Mouse (Mus musculus) yolk sac, embryonic 10.5 days (tissue): ENCODE results near the gene Pth2.
A peak's percentile ranks its signal among the peaks of the same experiment; 100 is the strongest.
"Not testable (repeated sequence)": the region's sequence is repeated elsewhere in the genome, so short reads cannot be mapped to it uniquely, and the experiment has no call there.

Experiments used
- DNase-seq: peaks from one replicate; pipeline ENCODE4 v3.0.0-alpha.2; 2017; ENCODE audit warnings: low spot score

The Pth2 gene

GRCm38 (mm10) chr7:45180896-45181477 lies at the start of gene Pth2:
Gene Pth2, plus strand, starts transcription at chr7:45180995.
- no peak for DNase-seq

GRCm38 (mm10) chr7:45131850-45132249 lies 48.9 kb upstream of the Pth2 start:
- DNase-seq = no peak

GRCm38 (mm10) chr7:45133446-45134159 lies 47.2 kb upstream of the Pth2 start:
- DNase-seq = no peak

- no peak for DNase-seq
Measured at GRCm38 (mm10) chr7:45134544-45135026, 46.2 kb upstream of the Pth2 start.

- DNase-seq = no peak
Measured at GRCm38 (mm10) chr7:45135370-45135769, 45.4 kb upstream of the Pth2 start.

GRCm38 (mm10) chr7:45135993-45136567 lies 44.7 kb upstream of the Pth2 start, which contains the start of the genes Gm45713 and Flt3l:
Gene Gm45713, minus strand, starts transcription at chr7:45136231.
Gene Flt3l, minus strand, starts transcription at chr7:45136432.
- DNase-seq = peak; percentile 73

GRCm38 (mm10) chr7:45137171-45138006 lies 43.4 kb upstream of the Pth2 start:
- no peak for DNase-seq

- no peak for DNase-seq
Measured at GRCm38 (mm10) chr7:45138403-45138802, 42.4 kb upstream of the Pth2 start.

- DNase-seq = no peak
Measured at GRCm38 (mm10) chr7:45139904-45140723, 40.7 kb upstream of the Pth2 start.

- DNase-seq = no peak
Measured at GRCm38 (mm10) chr7:45141319-45141718, 39.5 kb upstream of the Pth2 start.

- DNase-seq = no peak
Measured at GRCm38 (mm10) chr7:45141914-45142313, 38.9 kb upstream of the Pth2 start.

- no peak for DNase-seq
Measured at GRCm38 (mm10) chr7:45144368-45145174, 36.2 kb upstream of the Pth2 start.

- no peak for DNase-seq
Measured at GRCm38 (mm10) chr7:45145460-45145859, 35.3 kb upstream of the Pth2 start.

- no peak for DNase-seq
Measured at GRCm38 (mm10) chr7:45147267-45147666, 33.5 kb upstream of the Pth2 start.

GRCm38 (mm10) chr7:45147899-45148298 lies 32.9 kb upstream of the Pth2 start:
- peak; percentile 63 for DNase-seq

- DNase-seq = peak; percentile 35
Measured at GRCm38 (mm10) chr7:45148534-45149098, 32.2 kb upstream of the Pth2 start.

- no peak for DNase-seq
Measured at GRCm38 (mm10) chr7:45149545-45149944, 31.2 kb upstream of the Pth2 start.

GRCm38 (mm10) chr7:45150321-45150720 lies 30.5 kb upstream of the Pth2 start:
- no peak for DNase-seq

GRCm38 (mm10) chr7:45151303-45151702 lies 29.5 kb upstream of the Pth2 start:
- DNase-seq = no peak

GRCm38 (mm10) chr7:45153052-45153451 lies 27.7 kb upstream of the Pth2 start:
- not testable (repeated sequence) for DNase-seq
